Mouse (Mus musculus): ENCODE data around the gene Ldlrad3. TPM values are rescaled to one million over a fixed set of nuclear protein-coding genes. Genes with fewer than 3 reads are reported as not detected.

The Ldlrad3 gene
- total RNA-seq, 2 experiments from 2014 or later = 6.0 to 6.6 TPM

- no peak for DNase-seq
Observed at GRCm38 (mm10) chr2:102121440-102122145, 64.6 kb downstream of the Ldlrad3 start.

GRCm38 (mm10) chr2:102119751-102120505 is 66.3 kb downstream of the Ldlrad3 start:
- peak in 1 of 2 experiments; percentile 45 for DNase-seq
- intact Hi-C loops (cut with DNase I) = no loop called here

More at GRCm38 (mm10) chr2:102121440-102122145, 64.6 kb downstream of the Ldlrad3 start:
- intact Hi-C loops (cut with DNase I) = no loop called here

GRCm38 (mm10) chr2:102118988-102119460 is 67.2 kb downstream of the Ldlrad3 start:
- intact Hi-C loops (cut with DNase I) = no loop called here
- DNase-seq = peak; percentile 37 to 40

GRCm38 (mm10) chr2:102117402-102117760 is 68.8 kb downstream of the Ldlrad3 start:
- intact Hi-C loops (cut with DNase I) = no loop called here
- DNase-seq = no peak

GRCm38 (mm10) chr2:102116521-102117401 is 69.4 kb downstream of the Ldlrad3 start:
- intact Hi-C loops (cut with DNase I) = no loop called here
- peak in 1 of 2 experiments; percentile 33 for DNase-seq

- DNase-seq = no peak
- intact Hi-C loops (cut with DNase I) = no loop called here
Observed at GRCm38 (mm10) chr2:102113801-102114200, 72.4 kb downstream of the Ldlrad3 start.

GRCm38 (mm10) chr2:102113323-102113722 is 72.9 kb downstream of the Ldlrad3 start:
- peak in 1 of 2 experiments; percentile 20 for DNase-seq
- intact Hi-C loops (cut with DNase I) = no loop called here

GRCm38 (mm10) chr2:102111906-102112499 is 74.2 kb downstream of the Ldlrad3 start:
- no peak for DNase-seq
- intact Hi-C loops (cut with DNase I) = no loop called here

GRCm38 (mm10) chr2:102110306-102110705 is 75.9 kb downstream of the Ldlrad3 start:
- DNase-seq = no peak
- intact Hi-C loops (cut with DNase I) = no loop called here

- intact Hi-C loops (cut with DNase I) = no loop called here
- peak in 1 of 2 experiments; percentile 35 for DNase-seq
Observed at GRCm38 (mm10) chr2:102107280-102107679, 78.9 kb downstream of the Ldlrad3 start.

GRCm38 (mm10) chr2:102106728-102107127 is 79.5 kb downstream of the Ldlrad3 start:
- intact Hi-C loops (cut with DNase I) = no loop called here
- no peak for DNase-seq

- no peak for DNase-seq
- intact Hi-C loops (cut with DNase I) = no loop called here
Observed at GRCm38 (mm10) chr2:102105454-102105853, 80.7 kb downstream of the Ldlrad3 start.

- intact Hi-C loops (cut with DNase I) = no loop called here
- no peak for DNase-seq
Observed at GRCm38 (mm10) chr2:102103955-102104354, 82.2 kb downstream of the Ldlrad3 start.

- intact Hi-C loops (cut with DNase I) = no loop called here
Observed at GRCm38 (mm10) chr2:102100490-102100889, 85.7 kb downstream of the Ldlrad3 start.

GRCm38 (mm10) chr2:102099702-102100450 is 86.3 kb downstream of the Ldlrad3 start:
- DNase-seq = no peak
- intact Hi-C loops (cut with DNase I) = no loop called here

More at GRCm38 (mm10) chr2:102100490-102100889, 85.7 kb downstream of the Ldlrad3 start:
- no peak for DNase-seq

GRCm38 (mm10) chr2:102099261-102099660 is 86.9 kb downstream of the Ldlrad3 start:
- intact Hi-C loops (cut with DNase I) = no loop called here
- no peak for DNase-seq

- DNase-seq = no peak
- intact Hi-C loops (cut with DNase I) = loop anchor here (5.0 kb wide), 3 partner anchors 93 to 308 kb away; partner anchors contain the start of gene Ldlrad3
Observed at GRCm38 (mm10) chr2:102094773-102095172, 91.4 kb downstream of the Ldlrad3 start.

- no peak for DNase-seq
- intact Hi-C loops (cut with DNase I) = loop anchor here (5.0 kb wide), 3 partner anchors 93 to 308 kb away; partner anchors contain the start of gene Ldlrad3
Observed at GRCm38 (mm10) chr2:102094281-102094680, 91.9 kb downstream of the Ldlrad3 start.

GRCm38 (mm10) chr2:102092579-102092978 is 93.6 kb downstream of the Ldlrad3 start:
- intact Hi-C loops (cut with DNase I) = loop anchor here (5.0 kb wide), 3 partner anchors 95 to 310 kb away; partner anchors contain the start of gene Ldlrad3
- DNase-seq = no peak

All from heart, postnatal 14 days (tissue).